Mouse (Mus musculus) forelimb bud, embryonic 11.5 days (tissue): ENCODE data around the gene Spdye4c.
A peak's percentile ranks its signal among the peaks of the same experiment; 100 is the strongest.

Experiments used
- DNase-seq: peaks from one replicate; pipeline ENCODE4 v3.0.0-alpha.2; 2012; ENCODE audit warnings: low read depth, low spot score

The Spdye4c gene

GRCm38 (mm10) chr2:128590909-128591308 lies at the start of gene Spdye4c:
Spdye4c (plus strand) TSS chr2:128591209.
- no peak for DNase-seq

- DNase-seq = no peak
Observed at GRCm38 (mm10) chr2:128543495-128543894, 47.5 kb upstream of the Spdye4c start.

GRCm38 (mm10) chr2:128544421-128545137 lies 46.4 kb upstream of the Spdye4c start:
- DNase-seq = peak; percentile 79

- DNase-seq = no peak
Observed at GRCm38 (mm10) chr2:128545447-128545846, 45.6 kb upstream of the Spdye4c start.

- DNase-seq = no peak
Observed at GRCm38 (mm10) chr2:128547079-128547478, 43.9 kb upstream of the Spdye4c start.

- no peak for DNase-seq
Observed at GRCm38 (mm10) chr2:128548262-128548661, 42.7 kb upstream of the Spdye4c start.

- DNase-seq = peak; percentile 25
Observed at GRCm38 (mm10) chr2:128549561-128549960, 41.4 kb upstream of the Spdye4c start.

- no peak for DNase-seq
Observed at GRCm38 (mm10) chr2:128549963-128550362, 41.0 kb upstream of the Spdye4c start.

GRCm38 (mm10) chr2:128552080-128552791 lies 38.8 kb upstream of the Spdye4c start:
- no peak for DNase-seq

- DNase-seq = no peak
Observed at GRCm38 (mm10) chr2:128552798-128553720, 38.0 kb upstream of the Spdye4c start.

- DNase-seq = no peak
Observed at GRCm38 (mm10) chr2:128555082-128555481, 35.9 kb upstream of the Spdye4c start.

- DNase-seq = no peak
Observed at GRCm38 (mm10) chr2:128564195-128564594, 26.8 kb upstream of the Spdye4c start.

- peak; percentile 17 for DNase-seq
Observed at GRCm38 (mm10) chr2:128565904-128566303, 25.1 kb upstream of the Spdye4c start.

GRCm38 (mm10) chr2:128566304-128567147 lies 24.5 kb upstream of the Spdye4c start:
- DNase-seq = no peak

GRCm38 (mm10) chr2:128568018-128568417 lies 23.0 kb upstream of the Spdye4c start:
- DNase-seq = no peak

- no peak for DNase-seq
Observed at GRCm38 (mm10) chr2:128568490-128568889, 22.5 kb upstream of the Spdye4c start.

- no peak for DNase-seq
Observed at GRCm38 (mm10) chr2:128571001-128571400, 20.0 kb upstream of the Spdye4c start.

GRCm38 (mm10) chr2:128572726-128573624 lies 18.0 kb upstream of the Spdye4c start:
- DNase-seq = peak; percentile 86

GRCm38 (mm10) chr2:128582881-128583280 lies 8.1 kb upstream of the Spdye4c start:
- DNase-seq = no peak

- no peak for DNase-seq
Observed at GRCm38 (mm10) chr2:128592301-128592700, 1.3 kb downstream of the Spdye4c start.
